Mouse (Mus musculus): ENCODE results near the gene C5ar2. TPM values are rescaled to one million over a fixed set of nuclear protein-coding genes. Genes with fewer than 3 reads are reported as not detected.
A peak's percentile ranks its signal among the peaks of the same experiment; 100 is the strongest.

The C5ar2 gene
- total and polyA plus RNA-seq, 3 experiments, result 0.04 to 0.33 (median 0.30) TPM

GRCm38 (mm10) chr7:16198540-16198939, 45.4 kb downstream of the C5ar2 start:
- DNase-seq (ENCODE audit: extremely low read depth), result no peak
- dilution Hi-C loops (cut with MboI; ENCODE audit: extremely low pct_ligation_motif_present, extremely low pct_unique_long_range_greater_than_20kb, low sequenced_read_pairs), result no loop called here
- H3K27me3 ChIP-seq (replicated peaks), result no peaks in the 10 kb centered on the region
- no peak overlapping the region for H3K9ac ChIP-seq (ENCODE audit: insufficient read depth, low read depth)
- peaks cover 68 to 88% of the 10 kb centered on the region in 2 experiments for H3K36me3 ChIP-seq (replicated peaks in 1 of 2; ENCODE audit: control insufficient read depth in 1 of 2, insufficient read depth in 1 of 2, low read length in 1 of 2)
- no peak overlapping the region for H3K4me2 ChIP-seq (ENCODE audit: insufficient read depth, low read depth, poor library complexity, severe bottlenecking)
- H3K4me3 ChIP-seq (replicated peaks in 1 of 3; ENCODE audit: low read depth in 2 of 3, low read length in 2 of 3, poor library complexity in 1 of 3), result no peak overlapping the region
- H3K79me2 ChIP-seq (replicated peaks; ENCODE audit: control insufficient read depth, extremely low read depth, insufficient read depth, poor library complexity, severe bottlenecking), result no peaks in the 10 kb centered on the region
- H3K9me3 ChIP-seq (replicated peaks; ENCODE audit: low read length), result no peaks in the 10 kb centered on the region
- H3K4me1 ChIP-seq (ENCODE audit: control insufficient read depth in 1 of 2, insufficient read depth in 2 of 2), result peaks cover 13 to 68% of the 10 kb centered on the region in 2 experiments
- no peak overlapping the region for H3K27ac ChIP-seq (ENCODE audit: insufficient read depth, low read depth)
- TF ChIP-seq BHLHE40 (IDR thresholded peaks at IDR 0.05; ENCODE audit: low read depth, low read length) (no peak), UBTF (IDR thresholded peaks at IDR 0.05; ENCODE audit: low read depth, low read length) (no peak), JUN (IDR thresholded peaks at IDR 0.05; ENCODE audit: insufficient read depth, low read depth, low read length) (no peak), CTCF (conservative IDR thresholded peaks at IDR 0.05 in 1 of 2, IDR thresholded peaks at IDR 0.05 in 1 of 2; ENCODE audit: low read depth in 2 of 2, low read length in 2 of 2) (no peak), MXI1 (IDR thresholded peaks at IDR 0.05; ENCODE audit: low read depth, low read length) (no peak), ZC3H11A (IDR thresholded peaks at IDR 0.05; ENCODE audit: low read depth, low read length) (no peak), NELFE (IDR thresholded peaks at IDR 0.05; ENCODE audit: low read depth, low read length) (no peak), NRF1 (IDR thresholded peaks at IDR 0.05; ENCODE audit: low read depth, low read length) (no peak), KAT2A (IDR thresholded peaks at IDR 0.05; ENCODE audit: insufficient replicate concordance, low read length) (no peak), PAX5 (IDR thresholded peaks at IDR 0.05; ENCODE audit: low read length) (no peak), TBP (conservative IDR thresholded peaks at IDR 0.05; ENCODE audit: low read depth, low read length) (no peak), SIN3A (IDR thresholded peaks at IDR 0.05; ENCODE audit: low read length) (no peak), ZMIZ1 (IDR thresholded peaks at IDR 0.05; ENCODE audit: low read depth, low read length) (no peak)
- in situ Hi-C loops (cut with MboI; ENCODE audit: low pct_ligation_motif_present, low pct_unique_long_range_greater_than_20kb, low sequenced_read_pairs), result loop anchor here (10.0 kb wide), 1 partner anchor 56 kb away; the partner anchor contains the start of gene C5ar1

GRCm38 (mm10) chr7:16197166-16197565, 46.8 kb downstream of the C5ar2 start:
- Histone ChIP-seq H3K36me3 (replicated peaks in 1 of 2; ENCODE audit: control insufficient read depth in 1 of 2, insufficient read depth in 1 of 2, low read length in 1 of 2) (peaks cover 55 to 74% of the 10 kb centered on the region in 2 experiments), H3K4me1 (ENCODE audit: control insufficient read depth in 1 of 2, insufficient read depth in 2 of 2) (peaks cover 13 to 68% of the 10 kb centered on the region in 2 experiments), H3K9me3 (replicated peaks; ENCODE audit: low read length) (no peaks in the 10 kb centered on the region), H3K9ac (ENCODE audit: insufficient read depth, low read depth) (no peak overlapping the region), H3K4me2 (ENCODE audit: insufficient read depth, low read depth, poor library complexity, severe bottlenecking) (no peak overlapping the region), H3K4me3 (replicated peaks in 1 of 3; ENCODE audit: low read depth in 2 of 3, low read length in 2 of 3, poor library complexity in 1 of 3) (peak overlapping the region in 1 of 3 experiments; percentile 7), H3K27ac (ENCODE audit: insufficient read depth, low read depth) (peak overlapping the region; percentile 31; the same call in 1 of the 2 replicates), H3K27me3 (replicated peaks) (no peaks in the 10 kb centered on the region), H3K79me2 (replicated peaks; ENCODE audit: control insufficient read depth, extremely low read depth, insufficient read depth, poor library complexity, severe bottlenecking) (no peaks in the 10 kb centered on the region)
- in situ Hi-C loops (cut with MboI; ENCODE audit: low pct_ligation_motif_present, low pct_unique_long_range_greater_than_20kb, low sequenced_read_pairs), result loop anchor here (10.0 kb wide), 1 partner anchor 58 kb away; the partner anchor contains the start of gene C5ar1
- no peak for TF ChIP-seq NRF1 (IDR thresholded peaks at IDR 0.05; ENCODE audit: low read depth, low read length)
- no peak for TF ChIP-seq MAX (IDR thresholded peaks at IDR 0.05; ENCODE audit: low read length)
- no peak for TF ChIP-seq PAX5 (IDR thresholded peaks at IDR 0.05; ENCODE audit: low read length)
- TF ChIP-seq IRF4 (IDR thresholded peaks at IDR 0.05; ENCODE audit: low read depth, low read length), result no peak
- no peak for TF ChIP-seq KAT2A (IDR thresholded peaks at IDR 0.05; ENCODE audit: insufficient replicate concordance, low read length)
- no peak for TF ChIP-seq E2F4 (IDR thresholded peaks at IDR 0.05; ENCODE audit: insufficient replicate concordance, low read depth, low read length)
- dilution Hi-C loops (cut with MboI; ENCODE audit: extremely low pct_ligation_motif_present, extremely low pct_unique_long_range_greater_than_20kb, low sequenced_read_pairs), result no loop called here
- peak; percentile 49 for DNase-seq (ENCODE audit: extremely low read depth)
